Mouse (Mus musculus): ENCODE results near the gene Rpl36a-ps1.

Rpl36a-ps1 gene

GRCm38 (mm10) chr14:98951626-98952290 lies 42.4 kb downstream of the Rpl36a-ps1 start:
- ATAC-seq (ENCODE audit: low TSS enrichment): no peak
